Mouse (Mus musculus) thymus, postnatal 25 days (tissue): ENCODE measurements at regions not wholly inside any gene's neighbourhood (a gene's known extent, or its start where the extent isn't known, plus 50 kb on each side); places are given as distances from the start of the nearest gene placed in this dataset.

Source experiments
- DNase-seq: peaks from one replicate; pipeline ENCODE4 v3.0.0; 2022

GRCm38 (mm10) chr9:84178705-84179104 lies 253.8 kb downstream of the Bckdhb start:
- DNase-seq: no peak

- no peak for DNase-seq
These were observed 254.3 kb downstream of the Bckdhb start for GRCm38 (mm10) chr9:84179238-84179637.

GRCm38 (mm10) chr9:84183637-84184374 lies 258.9 kb downstream of the Bckdhb start:
- DNase-seq: no peak

GRCm38 (mm10) chr9:84187531-84187930 lies 262.6 kb downstream of the Bckdhb start:
- DNase-seq: no peak

- no peak for DNase-seq
These were observed 268.5 kb downstream of the Bckdhb start for GRCm38 (mm10) chr9:84193405-84193804.

- no peak for DNase-seq
These were observed 269.8 kb downstream of the Bckdhb start for GRCm38 (mm10) chr9:84194716-84195115.

GRCm38 (mm10) chr9:84195338-84195737 lies 270.4 kb downstream of the Bckdhb start:
- no peak for DNase-seq

GRCm38 (mm10) chr9:84200208-84200607 lies 275.3 kb downstream of the Bckdhb start:
- no peak for DNase-seq

GRCm38 (mm10) chr9:84204056-84204455 lies 279.1 kb downstream of the Bckdhb start:
- DNase-seq: no peak

GRCm38 (mm10) chr9:84240491-84240975 lies 315.6 kb downstream of the Bckdhb start:
- no peak for DNase-seq

- DNase-seq: no peak
These were observed 324.8 kb downstream of the Bckdhb start for GRCm38 (mm10) chr9:84249765-84250164.

- no peak for DNase-seq
These were observed 328.4 kb downstream of the Bckdhb start for GRCm38 (mm10) chr9:84253022-84253991.

- no peak for DNase-seq
These were observed 333.5 kb downstream of the Bckdhb start for GRCm38 (mm10) chr9:84258488-84258887.

- DNase-seq: no peak
These were observed 334.8 kb downstream of the Bckdhb start for GRCm38 (mm10) chr9:84259751-84260150.

- no peak for DNase-seq
These were observed 337.2 kb downstream of the Bckdhb start for GRCm38 (mm10) chr9:84262151-84262550.

GRCm38 (mm10) chr9:84266974-84267373 lies 342.0 kb downstream of the Bckdhb start:
- no peak for DNase-seq

GRCm38 (mm10) chr9:84274608-84275007 lies 349.7 kb downstream of the Bckdhb start:
- no peak for DNase-seq

- DNase-seq: no peak
These were observed 353.4 kb downstream of the Bckdhb start for GRCm38 (mm10) chr9:84278295-84278694.

GRCm38 (mm10) chr9:84278731-84279130 lies 353.8 kb downstream of the Bckdhb start:
- DNase-seq: no peak

- no peak for DNase-seq
These were observed 356.0 kb downstream of the Bckdhb start for GRCm38 (mm10) chr9:84280898-84281297.

GRCm38 (mm10) chr9:84281610-84282009 lies 356.7 kb downstream of the Bckdhb start:
- no peak for DNase-seq

- no peak for DNase-seq
These were observed 358.4 kb downstream of the Bckdhb start for GRCm38 (mm10) chr9:84283296-84283695.

GRCm38 (mm10) chr9:84285604-84286003 lies 360.7 kb downstream of the Bckdhb start:
- DNase-seq: no peak

GRCm38 (mm10) chr9:84295891-84296290 lies 370.9 kb downstream of the Bckdhb start:
- no peak for DNase-seq
